Mouse (Mus musculus) gastrocnemius, adult 8-10 months (tissue): ENCODE measurements around the gene Draxin. TPM values are rescaled to one million over a fixed set of nuclear protein-coding genes. Genes with fewer than 3 reads are reported as not detected.

ENCODE experiments used
- DNase-seq, 2 experiments: peaks; one replicate each; pipeline ENCODE4 v3.0.0; 2022; ENCODE audit warnings: low spot score in 2 of 2
- total RNA-seq, 4 experiments: library from RNA; stranded (reverse); gene quantifications; 2 replicates each; pipeline ENCODE4 v1.2.4; 2022

Gene Draxin
- total RNA-seq, 4 experiments from 2014 or later = not detected

GRCm38 (mm10) chr4:148115467-148115866, 15.0 kb downstream of the Draxin start:
- no peak for DNase-seq

DNA sequence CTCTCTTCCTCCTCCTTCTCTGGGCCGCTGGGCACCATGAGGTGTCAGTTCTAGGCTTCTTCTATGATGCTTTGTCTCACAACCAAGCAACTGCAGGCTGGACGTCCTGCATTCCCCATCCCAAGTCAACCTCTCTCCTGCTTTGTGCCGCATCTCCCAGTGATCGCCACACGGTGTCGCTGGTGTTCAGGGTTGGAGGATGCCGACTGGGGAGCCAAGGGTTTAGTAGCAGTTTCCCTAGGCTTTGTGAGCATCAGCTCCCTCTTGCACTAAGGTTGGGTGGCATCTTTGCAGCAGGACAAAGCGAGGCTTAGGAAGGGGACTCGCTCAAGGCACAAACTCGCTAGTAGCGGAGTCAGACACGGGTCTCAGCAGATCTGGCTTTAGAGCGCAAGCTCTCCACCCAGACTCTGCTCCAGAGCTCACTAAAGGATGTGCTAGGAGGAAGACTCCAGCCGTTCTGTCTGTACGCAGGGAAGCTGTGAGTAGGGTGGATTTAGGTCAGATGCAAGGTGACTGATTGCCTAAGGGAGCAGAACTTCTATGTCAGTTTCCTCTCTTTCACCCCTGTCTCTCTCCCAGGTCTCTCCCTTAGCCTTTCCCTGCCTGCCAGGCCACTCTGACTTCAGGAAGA, 15.6 kb downstream of the Draxin start:
- peak; percentile 48 to 63 for DNase-seq

DNA sequence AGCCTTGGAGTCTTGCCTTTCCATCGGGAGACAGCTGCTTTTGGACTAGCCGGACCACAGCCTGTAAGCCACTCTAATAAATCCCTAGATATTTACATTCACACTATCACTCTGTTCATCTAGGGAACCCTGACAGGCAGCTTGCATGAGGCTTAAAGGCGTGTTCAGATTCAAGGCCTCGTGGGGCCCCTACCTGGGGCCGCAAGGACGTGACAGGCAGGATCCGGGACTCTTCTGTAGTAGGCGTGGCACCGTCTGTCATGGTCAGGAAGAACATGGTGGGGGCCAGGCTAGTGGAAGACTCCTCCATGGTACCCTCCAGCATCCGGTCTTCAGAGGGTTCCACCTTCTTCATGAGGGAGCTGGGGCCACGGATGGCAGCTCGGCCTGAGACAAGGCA, 18.0 kb downstream of the Draxin start:
- DNase-seq = no peak

GRCm38 (mm10) chr4:148109215-148109614, 21.3 kb downstream of the Draxin start:
- no peak for DNase-seq

DNA sequence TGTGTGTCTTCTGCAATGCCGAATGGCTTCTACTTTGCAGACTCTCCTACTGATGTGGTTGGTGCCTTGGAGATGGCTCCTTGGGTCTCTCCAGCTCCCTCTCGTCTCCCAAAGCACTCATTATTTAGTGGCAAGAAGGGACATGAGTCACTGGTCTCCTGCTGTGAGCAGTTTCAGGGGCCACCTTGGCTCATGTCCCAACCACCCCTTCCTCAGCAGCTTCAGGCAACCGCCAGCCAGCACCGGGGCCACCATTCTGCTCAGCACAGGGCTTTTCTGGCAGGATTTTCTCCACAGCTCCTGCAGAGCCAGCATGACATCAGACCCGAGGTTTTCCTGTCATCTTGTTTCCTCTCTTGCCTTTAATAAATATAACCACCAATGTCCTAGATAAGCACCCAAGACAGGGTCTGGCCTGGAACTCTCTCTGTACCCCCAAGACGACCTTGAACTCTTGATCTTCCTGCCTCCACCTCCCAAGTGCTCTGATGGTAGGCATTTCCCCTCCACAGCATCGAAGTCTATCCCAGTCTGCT, 21.9 kb downstream of the Draxin start:
- DNase-seq = no peak

DNA sequence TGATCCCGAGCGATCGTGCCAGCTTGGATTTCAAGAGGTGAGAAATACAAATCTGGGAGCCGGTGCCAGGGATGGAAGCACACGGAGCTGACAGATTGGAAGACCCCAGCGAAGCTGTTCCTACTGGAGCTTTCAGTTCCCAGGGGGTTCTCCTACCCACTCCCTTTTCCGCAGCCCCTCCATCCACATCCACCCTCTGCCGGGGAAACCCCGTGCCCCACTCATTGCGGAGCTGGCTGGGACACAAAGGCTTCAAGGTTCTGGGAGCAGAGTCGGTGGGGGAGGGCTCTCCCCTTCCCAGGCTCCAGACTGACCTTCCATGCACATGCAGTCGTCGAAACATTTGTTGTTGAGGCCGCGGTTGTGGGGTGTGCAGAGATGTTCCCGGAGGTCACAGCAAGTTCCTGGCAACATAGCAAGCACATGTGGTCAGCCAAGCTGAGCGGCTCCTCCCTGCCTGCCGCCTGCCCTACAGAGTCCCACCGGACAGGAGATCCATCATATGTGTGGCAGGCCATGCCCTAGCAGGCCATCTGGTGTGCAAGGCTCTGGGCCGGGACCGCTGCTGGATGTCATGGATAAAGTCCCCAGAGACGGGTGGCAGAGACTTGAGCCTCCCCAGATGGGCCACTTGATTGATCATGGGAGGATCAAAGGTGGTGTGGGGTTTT, 22.7 kb downstream of the Draxin start:
- DNase-seq = no peak

GRCm38 (mm10) chr4:148104146-148104545, 26.4 kb downstream of the Draxin start:
- no peak for DNase-seq

GRCm38 (mm10) chr4:148101801-148102527, 28.5 kb downstream of the Draxin start:
- peak; percentile 36 to 42 for DNase-seq

DNA sequence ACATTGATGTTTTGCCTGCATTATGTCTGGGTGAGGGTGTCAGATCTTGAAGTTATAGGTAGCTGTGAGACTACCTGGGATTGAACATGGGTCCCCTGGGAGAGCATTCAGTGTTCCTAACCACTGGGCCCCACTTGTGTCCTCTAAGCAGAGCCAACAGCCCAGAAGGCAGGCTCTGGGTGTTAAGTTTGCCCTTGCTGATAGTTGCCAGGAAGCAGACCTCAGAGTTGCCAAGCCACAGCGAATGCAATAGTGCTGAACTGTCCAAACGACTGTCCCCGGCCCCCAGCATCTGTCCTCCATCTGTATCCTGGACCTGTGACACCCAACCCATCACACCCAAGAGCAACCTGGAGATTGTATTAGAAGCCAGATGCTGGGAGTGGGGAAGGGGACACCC, 31.8 kb downstream of the Draxin start:
- no peak for DNase-seq

DNA sequence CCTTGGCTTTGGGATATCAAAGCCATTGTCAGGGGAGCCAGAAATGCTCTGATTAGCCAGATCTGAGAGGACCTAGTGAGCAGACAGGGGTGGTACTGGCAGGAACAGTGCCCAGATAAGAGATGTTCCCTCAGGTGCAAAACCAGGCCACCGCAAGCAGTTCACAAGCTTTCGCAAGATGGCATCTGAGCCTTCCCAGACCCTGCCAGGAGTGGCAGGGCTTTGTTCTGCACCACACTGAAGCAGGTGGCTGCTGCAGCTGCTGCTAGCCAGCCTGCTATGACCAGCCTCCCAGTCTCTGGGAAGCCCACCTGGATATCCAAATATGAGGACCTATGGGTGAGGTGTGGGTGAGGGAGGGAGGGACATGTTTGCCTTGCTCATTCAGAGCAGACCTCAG, 32.6 kb downstream of the Draxin start:
- DNase-seq = no peak

GRCm38 (mm10) chr4:148095081-148095480, 35.4 kb downstream of the Draxin start:
- no peak for DNase-seq

- no peak for DNase-seq
Observed at GRCm38 (mm10) chr4:148094161-148094560, 36.3 kb downstream of the Draxin start.

- no peak for DNase-seq
Observed at GRCm38 (mm10) chr4:148092551-148093271, 37.8 kb downstream of the Draxin start.

- DNase-seq = no peak
Observed at GRCm38 (mm10) chr4:148091181-148091580, 39.3 kb downstream of the Draxin start.

DNA sequence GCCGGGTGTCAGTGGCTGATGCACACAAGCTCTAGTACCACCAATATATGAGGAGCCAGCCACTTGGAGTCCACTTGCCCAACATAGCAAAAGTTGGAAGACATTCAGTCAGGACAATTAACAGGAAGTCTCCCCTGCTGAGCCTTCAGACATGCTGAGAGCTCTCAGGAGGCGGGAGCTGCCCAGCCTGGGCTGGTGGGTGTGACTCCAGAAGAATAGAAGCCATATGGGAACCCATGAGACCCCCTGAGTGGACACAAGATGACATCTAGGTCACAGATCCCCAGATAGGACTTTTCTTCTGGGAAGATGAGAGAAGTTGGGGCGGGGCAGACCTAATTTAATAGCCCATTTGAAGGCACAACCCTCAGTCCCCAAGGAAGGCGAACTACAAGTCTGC, 41.3 kb downstream of the Draxin start:
- no peak for DNase-seq

GRCm38 (mm10) chr4:148087907-148088527, 42.5 kb downstream of the Draxin start, which contains the start of gene Agtrap:
Gene Agtrap (minus strand): TSS chr4:148088031.
- DNase-seq = peak; percentile 92 to 93

- peak in 1 of 2 experiments; percentile 44 for DNase-seq
Observed at GRCm38 (mm10) chr4:148087091-148087906, 43.2 kb downstream of the Draxin start.

DNA sequence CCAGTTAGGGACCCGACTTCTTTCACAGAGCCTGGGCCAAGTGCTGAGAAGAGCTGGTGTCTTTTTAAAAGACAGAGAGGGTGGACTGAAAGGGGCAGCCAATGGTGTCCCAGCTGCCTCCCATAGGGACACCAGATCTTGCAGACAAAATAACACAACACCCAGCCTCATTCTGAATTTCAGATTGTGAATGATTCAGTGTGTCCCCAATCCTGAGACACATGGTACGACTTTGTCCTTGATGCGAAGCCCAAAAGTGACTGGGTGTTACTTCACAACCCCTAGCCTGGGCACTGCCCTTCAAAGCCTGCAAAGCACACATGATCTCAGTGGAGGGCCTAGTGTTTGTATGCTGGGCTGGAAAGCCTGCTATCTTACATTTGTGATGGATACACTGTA, 44.6 kb downstream of the Draxin start:
- DNase-seq = no peak

- no peak for DNase-seq
Observed at GRCm38 (mm10) chr4:148085131-148085906, 45.2 kb downstream of the Draxin start.
